Mouse (Mus musculus): Measurements from ENCODE around the gene Gpr62. TPM values are rescaled to one million over a fixed set of nuclear protein-coding genes. Genes with fewer than 3 reads are reported as not detected.
"Not testable (repeated sequence)": the region's sequence is repeated elsewhere in the genome, so short reads cannot be mapped to it uniquely, and the experiment has no call there.

Gene Gpr62
- polyA plus RNA-seq (2015; fragmentation: Nextera tagmentation; extraction: Ambion mirVana), result 0.78 and 0.98 TPM in 2 replicates

DNA sequence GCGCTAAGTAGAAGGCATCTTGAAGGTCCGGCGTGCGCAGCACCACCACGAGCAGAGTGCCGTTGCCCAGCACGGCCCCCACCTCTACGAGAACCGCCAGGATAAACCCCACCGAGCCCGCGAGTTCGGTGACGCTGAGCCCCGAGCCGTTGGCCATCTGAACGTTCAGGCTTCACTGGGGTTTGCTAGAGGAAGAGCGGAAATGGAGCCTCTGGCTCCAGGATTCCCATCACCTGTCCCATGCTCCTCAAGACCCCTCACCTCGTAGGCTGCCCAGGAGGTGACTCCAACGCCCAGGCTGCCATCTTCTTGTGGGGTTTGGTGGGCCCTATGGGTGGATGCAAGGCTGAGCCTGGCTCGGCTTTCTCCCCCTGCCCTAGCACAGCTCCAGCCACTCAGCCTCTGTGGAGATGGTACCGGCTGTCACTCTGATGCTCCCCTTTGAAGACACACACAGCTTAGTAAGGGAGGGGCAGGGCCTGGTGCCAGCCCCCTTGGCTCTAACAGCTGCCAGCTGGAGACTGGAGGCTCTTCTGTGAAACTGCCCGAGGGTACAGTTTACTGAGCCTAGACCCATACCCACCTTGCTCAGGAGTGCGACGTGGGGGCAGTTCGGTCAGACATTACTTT is at the start of gene Gpr62:
Gene Gpr62, minus strand, starts transcription at position 368 of the 630 bp plus-strand sequence.
- 26% methylated on average over 26 of the region's 26 CpGs for WGBS
- Histone ChIP-seq H3K36me3 (ENCODE audit: control insufficient read depth, insufficient read depth, low read length) (peaks cover 21% of the 10 kb centered on the region), H3K4me2 (ENCODE audit: low read length) (peak within 1 kb of the TSS; percentile 75), H3K4me1 (ENCODE audit: control insufficient read depth, insufficient read depth, low read length) (peaks cover 12% of the 10 kb centered on the region; the same call in 1 of the 2 replicates), H3K9ac (ENCODE audit: low read depth, low read length) (peak within 1 kb of the TSS; percentile 77), H3K27ac (ENCODE audit: low read length) (peak within 1 kb of the TSS; percentile 81), H3K4me3 (ENCODE audit: low read depth, low read length) (peak within 1 kb of the TSS; percentile 45), H3K9me3 (replicated peaks; ENCODE audit: control insufficient read depth, low read length, poor library complexity, severe bottlenecking) (no peaks in the 10 kb centered on the region), H3K27me3 (ENCODE audit: control insufficient read depth, insufficient read depth, low read depth, low read length) (no peaks in the 10 kb centered on the region)
- peak; percentile 50 for ATAC-seq

DNA sequence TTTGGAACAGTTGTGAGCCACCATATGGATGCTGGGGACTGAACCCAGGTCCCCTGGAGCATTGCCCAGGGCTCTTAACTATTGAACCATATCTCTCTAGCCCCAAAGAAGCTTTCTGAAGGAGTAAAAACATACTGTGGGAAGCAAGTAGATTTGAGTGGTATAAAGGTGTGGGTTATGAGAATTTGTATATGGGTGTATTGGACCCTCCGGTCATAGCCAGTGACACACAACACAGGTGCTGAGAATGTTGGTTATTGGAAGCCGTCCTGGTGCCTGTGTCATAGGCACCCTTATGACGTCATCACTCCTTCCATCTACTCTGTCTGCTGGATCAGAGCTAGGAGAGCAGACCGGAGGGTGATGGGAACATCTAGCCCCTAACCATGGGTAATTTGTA is 48.5 kb upstream of the Gpr62 start, which contains the start of gene Iqcf5:
Gene Iqcf5, plus strand, starts transcription at position 301 of the 400 bp plus-strand sequence.
- Histone ChIP-seq H3K4me3 (ENCODE audit: low read depth, low read length) (no peak within 1 kb of the TSS), H3K27ac (ENCODE audit: low read length) (no peak within 1 kb of the TSS), H3K36me3 (ENCODE audit: control insufficient read depth, insufficient read depth, low read length) (no peaks in the 10 kb centered on the region), H3K4me2 (ENCODE audit: low read length) (no peak within 1 kb of the TSS), H3K4me1 (ENCODE audit: control insufficient read depth, insufficient read depth, low read length) (no peaks in the 10 kb centered on the region), H3K9ac (ENCODE audit: low read depth, low read length) (no peak within 1 kb of the TSS), H3K27me3 (ENCODE audit: control insufficient read depth, insufficient read depth, low read depth, low read length) (no peaks in the 10 kb centered on the region), H3K9me3 (replicated peaks; ENCODE audit: control insufficient read depth, low read length, poor library complexity, severe bottlenecking) (no peaks in the 10 kb centered on the region)
- no peak for ATAC-seq
- 89% methylated on average over 4 of the region's 4 CpGs for WGBS

DNA sequence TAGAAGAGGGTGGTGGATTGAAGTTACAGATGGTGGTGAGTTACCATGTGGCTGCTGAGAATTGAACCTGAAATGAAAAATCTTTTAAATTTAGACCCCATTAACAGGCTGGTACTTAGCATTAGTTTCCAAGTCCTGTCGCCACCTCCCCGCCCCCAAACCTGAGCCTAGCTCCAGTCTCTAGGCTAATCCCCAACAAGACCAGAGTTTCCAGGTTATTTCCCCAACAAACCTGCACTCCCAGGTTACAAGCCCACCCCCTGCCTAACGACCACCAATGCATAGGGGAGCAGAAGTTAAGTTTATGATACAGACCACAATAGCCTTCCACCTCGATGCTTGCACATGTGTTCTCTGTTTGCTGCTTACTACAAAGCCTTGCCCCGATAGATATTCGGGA is 47.8 kb upstream of the Gpr62 start:
- no peaks in the 10 kb centered on the region for H3K4me1 ChIP-seq (ENCODE audit: control insufficient read depth, insufficient read depth, low read length)
- no peak overlapping the region for H3K27ac ChIP-seq (ENCODE audit: low read length)
- no peak overlapping the region for H3K9ac ChIP-seq (ENCODE audit: low read depth, low read length)
- H3K36me3 ChIP-seq (ENCODE audit: control insufficient read depth, insufficient read depth, low read length), result no peaks in the 10 kb centered on the region
- no peak overlapping the region for H3K4me2 ChIP-seq (ENCODE audit: low read length)
- no peaks in the 10 kb centered on the region for H3K9me3 ChIP-seq (replicated peaks; ENCODE audit: control insufficient read depth, low read length, poor library complexity, severe bottlenecking)
- no peaks in the 10 kb centered on the region for H3K27me3 ChIP-seq (ENCODE audit: control insufficient read depth, insufficient read depth, low read depth, low read length)
- WGBS, result 79% methylated on average over 6 of the region's 6 CpGs
- no peak for ATAC-seq
- H3K4me3 ChIP-seq (ENCODE audit: low read depth, low read length), result no peak overlapping the region

DNA sequence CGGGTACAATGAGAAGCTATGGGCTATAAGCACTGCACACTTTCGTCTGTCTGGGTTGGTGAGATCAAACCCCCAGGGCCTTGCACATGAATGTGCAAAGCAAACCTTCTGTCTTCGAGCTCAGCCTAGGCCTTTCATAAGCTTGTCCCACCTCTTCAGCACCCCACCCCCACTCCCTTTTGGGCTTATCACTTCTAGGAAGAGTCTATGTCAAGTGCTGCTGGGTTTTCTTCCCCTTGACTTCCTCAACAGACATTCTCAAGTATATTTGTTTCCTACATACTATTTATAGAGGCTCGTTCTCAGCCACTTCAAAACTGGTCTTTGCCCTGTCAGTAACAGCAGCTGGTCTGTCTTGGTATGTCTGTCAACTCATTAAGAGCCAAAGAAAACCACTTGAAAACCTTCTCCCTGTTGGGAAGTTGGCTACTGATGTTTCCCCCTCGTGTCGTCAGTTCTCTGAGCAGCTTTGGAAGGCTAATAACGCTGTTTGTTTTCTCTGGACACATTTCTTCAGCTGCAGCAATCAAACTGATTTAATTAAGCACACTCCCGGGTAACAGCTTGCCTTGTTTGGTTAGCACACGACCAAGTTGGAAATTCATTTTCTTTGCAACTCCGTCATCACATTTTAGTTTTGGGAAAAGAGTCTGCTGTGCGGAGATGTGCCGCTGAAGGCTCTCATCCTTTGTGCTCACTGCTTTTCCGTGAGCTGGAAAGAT is 47.2 kb upstream of the Gpr62 start:
- no peaks in the 10 kb centered on the region for H3K9me3 ChIP-seq (replicated peaks; ENCODE audit: control insufficient read depth, low read length, poor library complexity, severe bottlenecking)
- no peak overlapping the region for H3K4me2 ChIP-seq (ENCODE audit: low read length)
- 63% methylated on average over 13 of the region's 13 CpGs for WGBS
- H3K27ac ChIP-seq (ENCODE audit: low read length), result no peak overlapping the region
- no peak overlapping the region for H3K4me3 ChIP-seq (ENCODE audit: low read depth, low read length)
- H3K4me1 ChIP-seq (ENCODE audit: control insufficient read depth, insufficient read depth, low read length), result no peaks in the 10 kb centered on the region
- H3K36me3 ChIP-seq (ENCODE audit: control insufficient read depth, insufficient read depth, low read length), result no peaks in the 10 kb centered on the region
- ATAC-seq, result no peak
- H3K9ac ChIP-seq (ENCODE audit: low read depth, low read length), result no peak overlapping the region
- H3K27me3 ChIP-seq (ENCODE audit: control insufficient read depth, insufficient read depth, low read depth, low read length), result no peaks in the 10 kb centered on the region

DNA sequence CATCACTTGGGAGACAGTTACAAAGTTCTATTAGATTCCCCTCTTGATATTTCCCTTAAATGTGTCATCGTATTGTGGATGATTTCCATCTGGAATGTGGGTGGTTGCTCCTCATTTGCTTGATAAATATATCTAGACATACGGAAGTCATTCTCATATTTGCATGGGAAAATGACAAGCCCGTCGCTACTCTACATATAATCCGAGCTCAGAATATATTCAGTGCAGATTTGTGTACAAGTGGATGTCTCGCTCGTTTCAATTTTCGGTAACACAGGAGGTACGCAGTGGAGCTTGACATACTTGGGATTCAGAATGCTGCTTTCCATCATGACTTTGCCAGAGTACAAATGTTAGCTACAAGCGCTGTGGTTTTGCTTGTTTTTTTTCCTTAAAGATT is 43.6 kb upstream of the Gpr62 start:
- 95% methylated on average over 10 of the region's 10 CpGs for WGBS
- no peak overlapping the region for H3K4me2 ChIP-seq (ENCODE audit: low read length)
- H3K4me1 ChIP-seq (ENCODE audit: control insufficient read depth, insufficient read depth, low read length), result no peaks in the 10 kb centered on the region
- no peak overlapping the region for H3K9ac ChIP-seq (ENCODE audit: low read depth, low read length)
- H3K27me3 ChIP-seq (ENCODE audit: control insufficient read depth, insufficient read depth, low read depth, low read length), result no peaks in the 10 kb centered on the region
- no peaks in the 10 kb centered on the region for H3K36me3 ChIP-seq (ENCODE audit: control insufficient read depth, insufficient read depth, low read length)
- no peak for ATAC-seq
- no peak overlapping the region for H3K27ac ChIP-seq (ENCODE audit: low read length)
- no peak overlapping the region for H3K4me3 ChIP-seq (ENCODE audit: low read depth, low read length)
- no peaks in the 10 kb centered on the region for H3K9me3 ChIP-seq (replicated peaks; ENCODE audit: control insufficient read depth, low read length, poor library complexity, severe bottlenecking)

DNA sequence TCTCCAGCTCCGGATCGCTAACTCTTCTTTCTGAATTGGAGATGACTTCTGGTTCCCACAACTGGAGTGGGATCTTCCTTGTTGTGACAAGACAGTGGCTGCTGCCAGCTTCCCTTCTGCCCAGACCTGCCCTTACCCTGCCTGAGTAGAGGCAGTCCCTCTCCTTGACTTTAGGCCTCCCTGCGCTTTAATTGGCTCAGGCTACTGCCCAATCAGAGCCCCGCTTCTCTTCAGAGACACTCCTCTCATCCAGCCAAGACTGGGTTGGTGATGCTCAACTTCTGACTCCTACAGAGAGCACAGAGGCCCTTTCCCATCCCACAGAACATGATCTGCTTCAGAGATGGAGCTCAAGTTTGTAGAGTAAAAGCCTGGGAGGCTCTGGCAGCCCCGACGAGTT is 38.5 kb upstream of the Gpr62 start:
- H3K9ac ChIP-seq (ENCODE audit: low read depth, low read length), result no peak overlapping the region
- no peak for ATAC-seq
- H3K4me3 ChIP-seq (ENCODE audit: low read depth, low read length), result no peak overlapping the region
- H3K27me3 ChIP-seq (ENCODE audit: control insufficient read depth, insufficient read depth, low read depth, low read length), result no peaks in the 10 kb centered on the region
- no peaks in the 10 kb centered on the region for H3K4me1 ChIP-seq (ENCODE audit: control insufficient read depth, insufficient read depth, low read length)
- H3K9me3 ChIP-seq (replicated peaks; ENCODE audit: control insufficient read depth, low read length, poor library complexity, severe bottlenecking), result no peaks in the 10 kb centered on the region
- 80% methylated on average over 6 of the region's 6 CpGs for WGBS
- no peak overlapping the region for H3K27ac ChIP-seq (ENCODE audit: low read length)
- H3K4me2 ChIP-seq (ENCODE audit: low read length), result no peak overlapping the region
- H3K36me3 ChIP-seq (ENCODE audit: control insufficient read depth, insufficient read depth, low read length), result no peaks in the 10 kb centered on the region

DNA sequence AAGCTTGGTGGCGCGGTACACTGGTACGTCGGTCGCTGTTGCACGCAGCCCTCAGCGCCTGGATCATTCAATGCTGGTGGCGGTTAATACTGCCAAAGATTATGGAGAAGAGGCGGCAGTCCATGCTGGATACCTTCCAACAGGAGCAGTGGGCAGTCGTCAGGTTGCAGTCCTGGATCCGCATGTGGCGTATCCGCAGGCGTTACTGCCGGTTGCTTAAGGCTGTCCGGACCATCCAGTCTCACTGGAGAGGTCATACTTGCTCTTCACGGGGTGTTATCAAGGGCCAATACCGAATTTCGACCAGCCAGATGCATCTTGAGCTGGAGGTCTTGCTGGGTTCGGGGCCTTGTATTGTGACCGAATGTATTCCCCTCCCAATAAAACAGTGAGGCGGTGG is 36.1 kb upstream of the Gpr62 start:
- H3K4me1 ChIP-seq (ENCODE audit: control insufficient read depth, insufficient read depth, low read length), result no peaks in the 10 kb centered on the region
- no peak for ATAC-seq
- no peak overlapping the region for H3K4me3 ChIP-seq (ENCODE audit: low read depth, low read length)
- no peak overlapping the region for H3K9ac ChIP-seq (ENCODE audit: low read depth, low read length)
- no peaks in the 10 kb centered on the region for H3K36me3 ChIP-seq (ENCODE audit: control insufficient read depth, insufficient read depth, low read length)
- H3K4me2 ChIP-seq (ENCODE audit: low read length), result no peak overlapping the region
- no peak overlapping the region for H3K27ac ChIP-seq (ENCODE audit: low read length)
- H3K9me3 ChIP-seq (replicated peaks; ENCODE audit: control insufficient read depth, low read length, poor library complexity, severe bottlenecking), result no peaks in the 10 kb centered on the region
- no peaks in the 10 kb centered on the region for H3K27me3 ChIP-seq (ENCODE audit: control insufficient read depth, insufficient read depth, low read depth, low read length)
- 89% methylated on average over 22 of the region's 22 CpGs for WGBS

DNA sequence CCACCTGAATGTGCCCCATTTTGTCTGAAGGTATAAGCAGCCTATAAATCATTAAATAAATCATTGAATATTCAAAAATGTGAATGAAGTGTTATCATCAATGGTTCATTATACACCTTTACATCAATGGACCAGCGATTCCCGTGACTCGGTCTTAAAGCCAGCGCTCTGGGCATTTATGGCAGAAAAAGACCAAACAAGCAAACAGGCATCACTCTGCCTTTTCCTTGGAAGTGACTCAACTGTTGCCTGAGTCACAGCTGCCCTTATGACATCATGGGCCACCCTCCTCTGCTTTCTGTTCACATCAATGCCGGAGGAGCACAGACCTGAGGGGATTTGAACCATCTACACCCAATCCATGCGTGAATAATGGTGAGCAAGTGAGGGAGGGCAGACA is 33.9 kb upstream of the Gpr62 start, which contains the start of gene Iqcf1:
Gene Iqcf1, plus strand, starts transcription at position 301 of the 400 bp plus-strand sequence.
- Histone ChIP-seq H3K4me3 (ENCODE audit: low read depth, low read length) (no peak within 1 kb of the TSS), H3K4me2 (ENCODE audit: low read length) (no peak within 1 kb of the TSS), H3K9me3 (replicated peaks; ENCODE audit: control insufficient read depth, low read length, poor library complexity, severe bottlenecking) (no peaks in the 10 kb centered on the region), H3K36me3 (ENCODE audit: control insufficient read depth, insufficient read depth, low read length) (no peaks in the 10 kb centered on the region), H3K27me3 (ENCODE audit: control insufficient read depth, insufficient read depth, low read depth, low read length) (no peaks in the 10 kb centered on the region), H3K4me1 (ENCODE audit: control insufficient read depth, insufficient read depth, low read length) (no peaks in the 10 kb centered on the region), H3K27ac (ENCODE audit: low read length) (no peak within 1 kb of the TSS), H3K9ac (ENCODE audit: low read depth, low read length) (no peak within 1 kb of the TSS)
- WGBS, result 92% methylated on average over 6 of the region's 6 CpGs
- ATAC-seq, result no peak

DNA sequence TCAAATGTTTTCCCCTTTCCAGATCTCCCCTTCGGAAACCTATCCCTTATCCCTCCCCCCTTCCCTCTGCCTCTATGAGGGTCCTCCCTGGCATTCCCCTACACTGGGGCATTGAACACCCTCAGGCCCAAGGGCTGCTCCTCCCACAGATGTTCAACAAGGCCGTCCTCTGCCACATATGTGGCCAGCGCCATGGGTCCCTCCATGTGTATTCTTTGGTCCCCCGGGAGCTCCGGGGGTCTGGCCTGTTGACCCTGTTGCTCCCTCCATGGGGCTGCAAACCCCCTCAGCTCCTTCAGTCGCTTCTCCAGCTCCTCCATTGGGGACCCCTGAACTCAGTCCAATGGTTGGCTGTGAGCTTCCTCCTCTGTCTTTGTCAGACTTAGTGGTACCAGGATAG is 21.9 kb upstream of the Gpr62 start:
- not testable (repeated sequence) for ATAC-seq; H3K9me3 ChIP-seq (replicated peaks; ENCODE audit: control insufficient read depth, low read length, poor library complexity, severe bottlenecking); H3K27me3 ChIP-seq (ENCODE audit: control insufficient read depth, insufficient read depth, low read depth, low read length); H3K4me1 ChIP-seq (ENCODE audit: control insufficient read depth, insufficient read depth, low read length); H3K9ac ChIP-seq (ENCODE audit: low read depth, low read length); H3K27ac ChIP-seq (ENCODE audit: low read length); H3K4me2 ChIP-seq (ENCODE audit: low read length); H3K4me3 ChIP-seq (ENCODE audit: low read depth, low read length)
- peaks cover 16% of the 10 kb centered on the region; the same call in 1 of the 2 replicates for H3K36me3 ChIP-seq (ENCODE audit: control insufficient read depth, insufficient read depth, low read length)
- WGBS, result 82% methylated on average over 6 of the region's 6 CpGs

Data from midbrain, embryonic 16.5 days (tissue).